Mouse (Mus musculus): ENCODE data around the gene Sergef.

The Sergef gene

DNA sequence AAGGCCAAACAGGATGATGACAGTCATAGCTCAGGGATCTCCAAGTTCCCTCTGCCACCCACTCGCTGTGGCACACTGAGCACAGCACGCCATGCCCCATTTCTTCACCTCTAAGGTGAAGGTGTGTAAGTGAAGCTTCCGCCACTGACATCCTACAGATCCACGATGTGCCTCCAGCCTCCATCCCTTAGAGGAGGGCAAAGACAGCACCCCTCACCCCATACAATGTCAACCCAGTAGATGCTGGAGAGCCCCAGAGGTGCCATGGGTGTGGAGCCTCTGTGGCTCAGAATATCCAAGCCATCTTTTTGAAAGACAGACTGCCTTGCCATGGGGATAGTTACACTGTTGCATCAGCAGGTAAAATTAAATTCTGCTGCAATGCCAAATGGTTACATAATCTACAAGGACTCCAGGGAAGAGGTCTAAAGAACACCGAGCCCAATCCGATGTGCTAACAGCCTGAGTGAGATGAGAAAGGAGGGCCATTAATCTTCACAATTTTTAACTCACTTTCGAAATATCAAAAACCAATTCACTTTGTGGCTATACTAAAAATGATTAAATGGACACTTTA, 23.1 kb downstream of the Sergef start:
- no peak for DNase-seq (ENCODE audit: low spot score)

DNA sequence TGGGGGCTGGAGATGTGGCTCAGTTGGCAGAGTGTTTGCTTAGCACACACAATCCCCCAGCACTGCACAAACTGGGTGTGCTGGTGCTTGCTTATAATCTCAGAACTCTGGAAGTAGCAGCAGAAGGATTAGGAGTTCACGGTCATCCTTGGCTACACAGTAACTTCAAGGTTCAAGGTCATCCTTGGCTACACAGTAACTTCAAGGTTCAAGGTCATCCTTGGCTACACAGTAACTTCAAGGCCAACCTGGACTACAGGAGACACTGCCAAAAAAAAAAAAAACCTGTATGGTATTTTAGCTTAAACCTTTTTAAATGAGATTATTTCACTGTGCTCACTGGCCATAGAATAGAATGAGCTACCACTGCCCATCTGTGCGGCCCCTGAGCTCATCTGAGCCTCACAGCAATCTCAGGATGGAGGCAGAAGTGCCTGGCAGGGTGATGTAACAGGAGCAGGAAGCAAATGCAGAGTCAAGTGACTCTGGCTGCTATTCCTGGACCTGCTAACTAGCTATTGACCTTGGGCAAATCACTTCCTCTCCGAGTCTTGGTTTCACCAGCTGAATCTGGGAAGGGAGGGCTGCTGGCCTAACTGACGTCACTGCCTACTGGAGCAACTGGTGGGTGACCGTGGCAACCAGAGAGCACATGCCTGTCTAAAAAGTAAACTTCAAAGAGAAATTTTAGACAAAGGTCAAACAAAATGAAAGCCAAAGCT, 24.2 kb downstream of the Sergef start:
- no peak for DNase-seq (ENCODE audit: low spot score)

DNA sequence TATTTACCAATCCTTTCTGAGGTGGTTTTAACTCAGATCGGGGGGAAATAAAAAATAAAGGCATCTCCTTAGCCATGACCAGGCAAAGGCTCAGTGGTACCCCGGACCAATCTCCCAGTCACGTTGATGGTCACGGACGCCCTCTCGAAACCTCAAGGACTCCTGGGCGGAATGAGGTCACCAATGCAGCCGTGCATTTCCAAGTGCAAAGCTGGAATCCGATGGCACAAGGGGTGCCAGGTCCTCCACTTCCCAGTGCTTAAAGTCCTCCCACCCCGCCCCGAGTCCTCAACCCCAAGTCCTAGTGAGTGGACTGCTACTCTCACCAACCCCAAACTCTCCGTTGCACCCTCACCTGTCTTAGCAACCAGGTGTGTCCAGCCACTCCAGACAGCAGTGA, 25.3 kb downstream of the Sergef start:
- no peak for DNase-seq (ENCODE audit: low spot score)

DNA sequence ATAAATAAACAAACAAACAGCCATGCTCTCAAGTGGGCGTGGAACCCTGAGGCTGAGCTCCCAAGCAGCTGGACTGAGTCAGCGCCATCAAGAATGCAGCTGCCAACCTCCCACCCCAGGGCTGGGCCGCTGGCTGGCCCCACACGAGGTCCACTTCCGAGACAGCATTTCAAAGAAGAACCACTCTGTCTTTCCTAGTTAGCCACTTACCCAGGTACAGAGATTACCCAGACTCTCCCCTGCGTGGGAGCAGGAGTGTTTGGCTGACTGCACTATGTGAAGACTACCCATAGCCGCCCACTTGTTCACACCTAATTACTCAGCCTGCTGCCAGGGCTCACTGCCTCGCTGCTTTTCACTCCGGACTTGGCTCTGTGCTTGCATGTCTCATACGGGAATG, 26.5 kb downstream of the Sergef start:
- no peak for DNase-seq (ENCODE audit: low spot score)

DNA sequence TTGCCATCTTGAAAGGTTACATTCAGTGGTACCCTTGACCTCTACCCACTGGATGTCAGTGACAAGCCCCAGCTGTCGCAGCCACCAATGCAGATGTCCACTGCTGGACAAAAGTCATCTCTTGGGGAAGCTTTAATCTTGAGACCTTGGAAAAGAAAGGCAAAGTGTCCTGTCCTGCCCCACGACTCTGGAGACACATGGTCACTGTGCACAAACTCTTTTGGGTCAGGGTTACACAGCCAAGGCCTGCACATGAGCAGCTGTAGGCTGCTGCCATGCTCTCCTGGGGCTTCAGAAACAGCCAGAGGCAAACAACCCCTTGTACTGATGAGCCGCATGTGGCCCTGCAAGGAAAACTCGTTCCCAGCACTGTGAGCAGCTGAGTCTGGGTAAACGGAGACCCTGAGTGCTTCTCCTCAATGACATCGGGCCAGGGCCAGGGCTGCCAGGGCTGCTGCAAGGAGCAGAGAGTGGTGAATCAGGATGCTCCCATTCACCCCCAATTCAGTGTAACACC, 27.1 kb downstream of the Sergef start:
- no peak for DNase-seq (ENCODE audit: low spot score)

DNA sequence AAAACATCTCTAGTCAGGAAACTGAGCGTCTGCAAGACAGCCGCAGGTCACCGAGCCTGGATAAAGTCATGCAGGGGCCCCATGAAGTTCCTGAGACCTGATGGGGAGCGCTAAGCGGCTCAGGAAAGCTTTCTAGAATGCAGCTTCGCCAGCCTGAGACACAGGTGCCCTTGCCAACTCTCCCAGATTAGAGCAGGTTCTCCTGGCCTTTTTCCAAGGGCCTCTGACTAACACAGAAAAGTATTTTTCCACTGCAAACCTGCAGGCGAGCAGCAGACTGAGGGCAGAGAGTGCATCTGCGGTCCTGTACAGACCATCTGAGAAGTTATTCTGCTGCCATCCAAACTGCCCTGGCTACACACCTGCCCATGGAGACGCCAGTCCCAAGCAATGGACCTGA, 27.6 kb downstream of the Sergef start:
- DNase-seq (ENCODE audit: low spot score) = no peak

DNA sequence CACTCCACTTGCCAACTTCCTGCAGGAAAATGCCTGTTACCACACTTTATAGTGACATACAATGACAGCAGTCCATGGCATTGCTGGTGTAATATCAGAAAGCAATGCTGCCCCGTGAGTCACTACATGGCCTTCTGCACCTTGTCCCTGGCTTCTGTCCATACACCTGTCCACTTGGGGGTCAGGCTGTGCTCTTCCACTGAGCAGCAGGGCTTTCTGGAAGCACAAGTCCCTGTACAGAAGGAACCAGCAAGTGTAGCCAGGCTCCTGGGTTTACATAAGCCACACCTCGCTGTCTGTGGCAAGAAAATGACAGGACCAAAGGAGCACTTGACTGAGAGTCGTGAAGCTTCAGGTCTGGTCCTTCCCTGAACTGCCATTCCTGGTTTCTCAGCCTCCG, 30.3 kb downstream of the Sergef start:
- DNase-seq (ENCODE audit: low spot score) = no peak

DNA sequence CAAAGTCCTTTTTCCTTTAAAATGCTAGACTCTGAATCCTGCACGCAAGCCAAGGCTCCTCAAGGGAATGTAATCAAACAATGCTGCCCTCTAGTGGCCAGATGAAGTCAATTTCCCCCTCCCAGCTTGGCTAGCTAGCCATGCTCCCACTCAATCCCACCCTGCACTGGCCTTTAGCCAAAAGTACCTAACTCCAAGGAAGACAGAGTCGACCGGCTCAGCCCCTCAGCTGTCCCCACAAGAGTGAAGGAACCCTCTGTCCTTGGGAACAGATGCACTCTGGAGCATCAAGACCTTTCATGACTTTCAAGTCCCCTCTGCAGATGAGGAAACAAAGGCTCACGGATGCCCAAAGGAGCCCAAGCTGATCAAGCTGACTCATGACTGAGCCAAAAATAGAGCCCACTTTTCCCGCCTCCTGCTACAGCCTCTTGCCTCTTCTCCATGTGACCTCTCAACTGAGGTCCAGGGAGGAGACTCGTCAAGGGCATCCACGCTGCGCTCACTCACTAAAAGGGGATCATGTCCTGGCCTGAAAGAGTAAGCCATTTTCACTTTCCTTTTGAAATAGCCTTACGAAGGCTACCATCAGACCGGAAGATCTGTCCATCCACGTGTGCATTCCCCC, 32.1 kb downstream of the Sergef start:
- DNase-seq (ENCODE audit: low spot score) = no peak

DNA sequence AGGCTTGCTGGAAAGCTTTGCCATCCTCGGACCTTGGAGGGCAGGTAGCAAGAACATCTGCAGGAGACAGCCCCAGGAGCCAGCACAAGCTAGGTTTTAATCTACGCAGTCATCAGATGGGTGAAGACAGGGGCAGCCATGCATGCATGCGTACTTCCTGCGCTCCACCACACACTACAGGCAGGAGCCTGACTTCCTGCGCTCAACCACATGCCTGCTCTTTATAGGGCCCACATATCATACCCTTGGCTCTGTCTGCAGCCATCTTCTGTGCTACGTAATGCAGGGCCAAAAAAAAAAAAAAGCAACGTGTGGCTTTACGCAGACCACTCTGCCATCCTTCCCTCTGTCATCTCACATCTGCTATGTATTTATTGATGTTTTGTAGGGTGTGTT, 32.6 kb downstream of the Sergef start:
- no peak for DNase-seq (ENCODE audit: low spot score)

DNA sequence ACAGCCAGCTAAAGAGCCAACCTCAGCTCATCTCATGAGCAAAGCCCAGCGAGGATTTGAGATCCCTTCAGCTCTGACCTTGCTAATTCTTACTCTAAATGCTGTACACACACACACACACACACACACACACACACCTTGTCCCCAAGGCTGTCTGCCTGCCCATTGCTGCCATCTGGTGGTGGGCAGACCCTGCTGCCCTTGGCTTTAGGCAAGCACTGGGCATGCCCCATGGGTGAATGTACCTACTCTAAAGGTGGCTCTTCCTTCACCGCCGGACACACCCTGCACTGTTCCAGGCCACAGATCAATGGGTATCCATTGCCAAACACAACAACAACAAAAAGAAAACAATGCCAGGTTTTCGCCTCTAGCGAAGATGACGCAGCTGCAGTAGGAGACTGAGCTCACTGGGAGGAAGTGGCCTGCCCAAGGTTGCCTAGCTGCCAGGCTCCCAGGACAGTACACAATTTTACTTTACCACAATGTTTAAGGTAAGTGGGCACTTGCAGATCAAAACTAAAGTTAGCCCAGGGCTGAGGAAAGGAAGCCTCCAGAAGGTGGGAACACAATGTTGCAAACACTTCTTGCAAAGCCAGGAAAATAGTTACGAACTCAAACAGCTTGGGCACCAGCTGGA, 33.1 kb downstream of the Sergef start:
- DNase-seq (ENCODE audit: low spot score) = peak; percentile 61

DNA sequence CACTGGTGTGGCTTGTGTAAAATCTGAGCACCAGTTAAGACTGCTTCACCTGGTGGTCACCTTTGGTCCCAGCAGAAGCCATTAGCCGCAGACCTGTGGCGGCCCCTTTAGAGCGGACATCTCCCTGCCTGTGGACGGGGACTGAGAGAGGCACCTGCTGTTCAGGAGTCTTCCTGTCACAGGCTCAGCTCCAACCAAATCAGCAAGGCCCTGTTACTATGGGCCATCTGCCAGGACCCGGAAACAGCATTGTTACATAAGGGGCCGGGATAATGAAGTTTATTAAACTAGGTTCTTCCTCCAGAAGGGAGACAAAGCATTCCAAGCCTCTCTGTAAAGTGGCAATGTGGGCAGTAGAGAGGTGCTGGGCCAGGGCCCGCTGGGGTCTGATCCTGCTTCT, 36.6 kb downstream of the Sergef start:
- no peak for DNase-seq (ENCODE audit: low spot score)

DNA sequence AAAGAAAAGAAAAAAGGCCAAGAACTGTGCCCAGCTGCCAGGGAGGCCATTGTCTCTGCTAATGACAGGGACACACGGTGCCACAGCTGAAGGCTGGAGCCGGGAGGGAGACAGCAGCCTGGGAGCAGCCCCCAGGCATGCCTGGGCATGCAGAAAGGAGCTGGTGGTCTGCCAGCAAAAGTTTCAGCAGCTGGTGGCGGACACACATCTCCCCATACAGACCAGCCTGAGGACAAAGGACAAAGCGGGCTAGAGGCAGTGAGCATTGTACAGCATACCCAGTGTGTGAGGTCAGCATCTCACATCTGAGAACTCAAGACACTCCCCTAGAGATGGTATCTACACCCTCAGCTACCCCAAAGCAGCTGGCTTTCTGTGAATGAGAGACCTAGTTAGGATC, 37.5 kb downstream of the Sergef start:
- DNase-seq (ENCODE audit: low spot score) = no peak

DNA sequence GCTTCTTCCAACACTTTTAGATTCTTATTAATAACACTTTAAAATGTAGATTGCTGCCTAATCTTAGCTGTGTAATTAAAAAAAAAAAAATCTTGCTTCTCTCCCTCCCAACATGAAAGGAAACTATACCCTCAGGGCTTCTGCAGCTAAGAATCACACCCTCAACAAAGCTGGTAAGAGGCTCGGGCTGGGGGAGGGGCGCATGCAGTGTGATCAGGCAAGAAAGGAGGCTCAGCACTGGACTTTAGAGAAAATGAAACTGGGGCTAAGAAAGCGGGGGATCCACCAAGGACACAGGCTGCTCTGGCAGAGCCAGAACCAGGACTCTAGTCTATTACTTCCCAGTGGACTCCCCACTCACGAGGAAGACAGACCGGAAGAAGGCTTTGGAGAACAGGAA, 38.5 kb downstream of the Sergef start:
- no peak for DNase-seq (ENCODE audit: low spot score)

DNA sequence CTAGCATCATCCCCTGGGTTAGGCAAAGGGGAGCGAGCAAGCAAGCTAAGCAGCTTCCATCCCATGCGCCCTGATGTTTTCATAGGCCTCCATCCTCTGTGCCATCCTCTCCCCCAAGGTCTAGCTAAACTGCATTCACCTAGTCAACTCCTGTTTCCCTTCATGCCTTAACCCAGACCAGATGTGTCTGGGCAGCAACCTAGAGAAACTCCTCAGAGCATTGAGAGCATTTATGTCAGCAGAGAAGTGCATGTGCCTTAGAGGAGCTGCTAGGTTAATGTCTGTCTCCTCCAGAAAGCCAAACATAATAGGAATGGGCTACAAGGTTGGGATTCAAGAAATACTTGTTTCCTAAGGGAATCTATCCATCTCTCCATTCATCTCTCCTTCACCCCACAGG, 42.6 kb downstream of the Sergef start:
- no peak for DNase-seq (ENCODE audit: low spot score)

DNA sequence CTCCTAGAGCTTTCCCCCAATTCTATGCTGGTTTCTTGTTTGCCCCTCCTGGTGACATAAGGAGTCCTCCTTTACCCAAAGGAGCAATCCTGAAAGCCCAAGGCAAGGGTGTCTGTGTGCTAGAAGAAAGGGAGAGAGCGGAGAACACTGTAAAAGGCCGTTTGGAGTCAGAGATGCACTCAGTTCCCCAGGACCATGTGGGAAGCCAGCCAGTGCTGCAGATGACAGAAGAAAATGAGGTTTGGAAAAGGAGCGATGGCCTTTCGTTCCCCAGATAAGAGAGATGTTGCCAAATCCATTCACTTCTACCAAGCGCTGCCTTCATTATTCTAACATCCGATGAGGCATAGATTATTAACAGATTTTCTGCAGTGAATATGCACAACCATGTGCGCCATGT, 48.1 kb downstream of the Sergef start:
- no peak for DNase-seq (ENCODE audit: low spot score)

DNA sequence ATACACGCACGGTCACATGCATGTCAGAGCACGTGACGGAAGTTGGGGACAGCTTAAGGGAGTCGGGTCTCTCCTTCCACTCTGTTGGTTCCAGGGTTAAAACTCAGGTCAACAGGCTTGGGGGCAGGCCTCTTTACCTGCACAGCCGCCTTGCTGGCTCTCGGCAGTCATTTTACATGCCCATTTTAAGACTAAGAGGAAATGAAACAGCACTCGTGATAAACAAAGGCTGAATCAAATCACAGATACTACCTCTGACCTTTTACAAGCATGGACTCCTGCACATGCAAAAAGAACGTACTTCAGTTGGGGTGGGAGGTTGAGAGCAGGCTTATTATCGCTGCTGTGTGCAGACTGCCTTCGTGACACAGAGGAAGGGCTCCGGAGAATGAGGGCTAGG, 50.4 kb downstream of the Sergef start:
- no peak for DNase-seq (ENCODE audit: low spot score)

DNA sequence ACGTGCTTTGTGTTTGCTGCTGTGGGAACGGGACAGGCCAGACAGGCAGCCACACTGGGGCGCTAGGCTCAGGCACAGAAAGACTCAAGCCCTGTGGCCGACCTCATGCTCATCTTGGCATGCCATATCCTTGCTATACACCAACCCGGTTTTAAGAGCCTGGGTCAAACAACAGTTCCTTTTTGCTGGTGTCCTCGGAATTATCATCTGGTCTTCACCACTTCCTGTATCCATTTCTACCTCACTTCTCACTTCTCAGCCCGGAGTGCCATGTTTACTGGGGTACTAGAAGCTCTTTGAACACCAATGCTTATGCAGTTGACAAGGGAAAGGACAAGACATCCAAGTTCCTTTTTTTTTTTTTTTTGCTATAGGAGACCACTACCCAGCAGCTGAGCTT, 51.6 kb downstream of the Sergef start:
- no peak for DNase-seq (ENCODE audit: low spot score)

DNA sequence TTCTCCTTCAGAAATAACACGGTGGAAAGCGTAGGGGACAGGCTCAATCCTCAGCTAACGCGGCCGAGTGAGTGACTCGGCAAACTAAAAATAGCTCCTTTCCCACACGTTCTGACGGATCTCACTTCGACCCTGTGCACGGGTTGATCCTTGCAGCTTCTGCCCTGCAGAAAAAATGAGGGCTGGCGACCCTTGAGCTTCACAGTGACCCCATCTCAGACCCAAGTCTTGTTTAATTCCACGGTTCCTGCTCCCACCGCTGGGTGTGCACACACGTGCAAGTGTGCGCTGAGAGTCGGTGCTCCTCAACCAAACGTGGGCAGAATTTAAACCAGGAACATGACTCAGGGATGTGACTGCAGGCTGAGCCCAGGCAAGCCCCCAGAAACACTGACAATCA, 52.1 kb downstream of the Sergef start:
- DNase-seq (ENCODE audit: low spot score) = no peak

DNA sequence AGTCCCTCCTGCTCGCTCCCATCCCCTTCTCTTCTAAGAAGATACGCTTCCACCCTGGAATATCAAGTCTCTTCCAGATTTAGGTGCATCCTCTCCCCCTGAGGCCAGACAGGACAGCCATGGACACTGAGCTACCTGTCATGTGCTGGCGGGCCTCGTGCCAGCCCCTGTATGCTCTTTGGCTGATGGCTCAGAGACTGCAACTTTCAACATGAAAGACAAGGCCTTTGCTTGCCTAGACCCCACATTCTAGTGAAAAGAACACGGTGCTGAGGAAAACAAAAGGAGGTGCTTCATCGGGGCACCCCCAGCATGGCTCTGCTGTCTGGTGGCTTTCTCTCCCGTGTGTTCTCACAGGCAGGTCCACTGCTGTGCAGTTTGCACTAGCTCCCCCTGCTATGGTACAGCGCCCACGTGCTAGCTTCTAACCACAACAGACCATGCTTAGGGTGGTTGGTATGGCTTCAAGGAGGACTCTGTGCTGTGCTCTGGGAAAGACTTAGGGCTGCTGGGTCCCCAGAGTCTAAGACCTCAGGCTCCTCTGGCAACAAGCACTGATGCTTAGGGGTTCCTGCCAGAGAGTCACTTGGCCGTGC, 52.9 kb downstream of the Sergef start:
- no peak for DNase-seq (ENCODE audit: low spot score)

DNA sequence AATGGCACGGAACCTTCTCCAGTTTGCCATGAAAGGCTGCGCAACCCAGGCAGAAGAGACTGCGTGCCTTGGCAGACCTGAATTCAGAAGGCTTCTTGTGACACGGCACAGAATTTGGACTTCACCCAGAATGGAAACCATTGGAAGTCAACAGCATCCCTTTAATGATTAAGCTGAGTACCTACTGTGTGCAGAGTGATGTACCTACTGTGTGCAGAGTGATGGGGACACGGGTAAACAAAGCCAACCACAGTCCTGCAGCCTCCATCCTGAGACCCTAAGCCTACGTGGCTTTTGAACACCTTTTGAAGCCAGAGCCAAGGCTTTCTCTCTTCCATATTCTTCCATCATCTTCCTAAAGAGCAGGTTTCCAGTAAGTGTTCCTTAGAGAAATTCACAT, 56.9 kb downstream of the Sergef start:
- DNase-seq (ENCODE audit: low spot score) = no peak

DNA sequence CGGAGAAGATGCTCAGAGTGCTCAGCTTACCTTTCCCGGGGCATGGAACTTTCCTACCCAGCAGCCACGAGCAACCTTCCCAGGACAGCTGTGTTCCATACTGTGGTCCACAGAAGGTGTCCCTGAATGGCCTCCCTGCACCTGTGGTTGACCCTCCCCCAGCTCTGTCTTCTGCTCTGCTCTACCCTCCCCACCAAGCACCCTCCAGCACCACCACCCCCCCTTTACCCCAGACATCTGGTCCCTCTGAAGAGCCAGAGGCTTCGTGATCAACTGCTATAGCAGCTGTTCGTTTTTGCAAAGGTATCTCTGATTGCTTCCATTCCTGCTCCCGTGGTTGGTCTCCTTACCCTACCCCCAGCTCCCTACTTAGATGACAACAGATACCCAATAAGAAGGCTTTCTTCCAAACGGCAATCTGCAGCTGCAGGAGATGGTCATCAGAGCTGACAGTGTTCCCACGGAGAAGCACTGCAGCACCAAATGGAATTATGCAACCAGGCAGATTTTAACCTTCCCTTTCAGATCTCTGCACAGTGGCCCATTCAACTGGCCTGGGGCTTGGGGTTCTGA, 58.2 kb downstream of the Sergef start:
- no peak for DNase-seq (ENCODE audit: low spot score)

DNA sequence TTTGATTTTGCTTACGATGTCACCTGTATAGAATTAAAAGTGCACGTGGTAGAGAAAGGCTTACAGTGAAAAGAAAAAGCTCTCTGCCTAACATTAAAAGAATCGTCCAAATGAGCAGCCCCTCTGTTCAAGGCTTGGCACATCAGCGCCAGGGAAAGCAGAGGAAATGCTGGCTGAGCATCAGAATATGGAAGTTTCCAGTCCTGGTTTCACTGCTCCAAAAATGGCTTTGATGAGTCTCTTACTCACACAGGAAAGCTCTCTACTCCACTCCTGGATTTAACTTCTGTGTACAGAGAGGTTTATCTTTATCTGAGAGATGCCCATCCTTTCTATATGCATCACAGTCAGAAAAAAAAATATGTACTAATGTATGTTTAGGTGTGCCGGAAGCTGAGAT, 61.5 kb downstream of the Sergef start:
- DNase-seq (ENCODE audit: low spot score) = no peak

Measured in layer of hippocampus, adult 9-10 months (tissue).